Mouse (Mus musculus): Measurements from ENCODE around the gene Rbm18.

GRCm38 (mm10) chr2:36075210-36075609 is 61.4 kb downstream of the Rbm18 start:
- TF ChIP-seq CTCF (IDR thresholded peaks at IDR 0.05; ENCODE audit: extremely low read depth, insufficient read depth, low read length) (no peak), POLR2A (IDR thresholded peaks at IDR 0.05; ENCODE audit: extremely low read depth, insufficient read depth, low read length) (no peak)

Measured in cortical plate, adult 2 months (tissue).